In genomic region chr2:96475674-96476073, GRCm38 (mm10) we compare ENCODE assay signal across 16 mouse cellular contexts.
DNase-seq lines count a peak whose midpoint lies in the region; ATAC-seq lines count a peak whose summit lies in the region.
"Had no signal": no experiment of that assay in that cellular context is flagged by ENCODE, and none has a peak within 500 bp of the region (broad histone marks: within the 10 kb centered on the region; RNA-seq: fewer than 3 reads in every experiment).

No protein-coding gene starts in this region.

- peak; percentile 84; the same call in 1 of the 2 replicates for ATAC-seq in forebrain, embryonic 12.5 days (ENCODE audit: low FRiP score)
- ATAC-seq in midbrain, embryonic 15.5 days (replicated peaks): peak; percentile 69
- ATAC-seq: liver, postnatal 0 days had no signal

- 21% methylated on average over 6 of the region's 6 CpGs for WGBS in forebrain, embryonic 12.5 days
- WGBS in hindbrain, embryonic 10.5 days: 54% methylated on average over 6 of the region's 6 CpGs
- 25% methylated on average over 6 of the region's 6 CpGs for WGBS in midbrain, embryonic 15.5 days

- H3K4me1 ChIP-seq in forebrain, embryonic 12.5 days: peaks cover 5% of the 10 kb centered on the region; the same call in 1 of the 2 replicates
- no peaks in the 10 kb centered on the region for H3K4me1 ChIP-seq in hindbrain, embryonic 10.5 days (replicated peaks)
- H3K4me1 ChIP-seq in midbrain, embryonic 15.5 days: 0 out of 2 replicates have a peak, but pooled peaks cover 2% of the 10 kb centered on the region
- H3K4me1 ChIP-seq: heart, embryonic 13.5 days; limb, embryonic 12.5 days had no signal

- no peaks in the 10 kb centered on the region for H3K36me3 ChIP-seq in forebrain, embryonic 12.5 days (replicated peaks)
- no peaks in the 10 kb centered on the region for H3K36me3 ChIP-seq in hindbrain, embryonic 10.5 days
- H3K36me3 ChIP-seq in midbrain, embryonic 15.5 days (replicated peaks): no peaks in the 10 kb centered on the region
- H3K36me3 ChIP-seq: heart, embryonic 13.5 days; limb, embryonic 12.5 days had no signal

- intact Hi-C loops in left cerebral cortex, postnatal 4 days (cut with DNase I): no loop called here
- intact Hi-C loops in left cerebral cortex, postnatal 36 days (cut with DNase I): no loop called here

- H3K9ac ChIP-seq in forebrain, embryonic 12.5 days: no peak overlapping the region
- no peak overlapping the region for H3K9ac ChIP-seq in midbrain, embryonic 15.5 days
- H3K9ac ChIP-seq: heart, embryonic 13.5 days; limb, embryonic 12.5 days; liver, postnatal 0 days had no signal

- no peaks in the 10 kb centered on the region for H3K27me3 ChIP-seq in forebrain, embryonic 12.5 days
- no peaks in the 10 kb centered on the region for H3K27me3 ChIP-seq in hindbrain, embryonic 10.5 days (ENCODE audit: insufficient read depth, poor library complexity, severe bottlenecking)
- H3K27me3 ChIP-seq in midbrain, embryonic 15.5 days (replicated peaks): no peaks in the 10 kb centered on the region
- H3K27me3 ChIP-seq: CH12.LX; heart, embryonic 13.5 days; limb, embryonic 12.5 days had no signal

- H3K4me3 ChIP-seq in forebrain, embryonic 12.5 days (replicated peaks): no peak overlapping the region
- no peak overlapping the region for H3K4me3 ChIP-seq in hindbrain, embryonic 10.5 days
- no peak overlapping the region for H3K4me3 ChIP-seq in midbrain, embryonic 15.5 days
- H3K4me3 ChIP-seq: gastrocnemius, adult 2 months; heart, embryonic 13.5 days; limb, embryonic 12.5 days had no signal

- DNase-seq in left cerebral cortex, postnatal 4 days: peak; percentile 5
- no peak for DNase-seq in left cerebral cortex, postnatal 36 days (ENCODE audit: low spot score in 2 of 2)
- DNase-seq in hindbrain, embryonic 10.5 days (ENCODE audit: low spot score): peak; percentile 3
- DNase-seq in Muller cell, postnatal 12 days (ENCODE audit: inconsistent ontology term): no peak
- DNase-seq in cerebellum, adult 18-20 months: no peak
- DNase-seq: adrenal gland, postnatal 36 days; cerebellum, adult 9-10 months; gastrocnemius, adult 2 months; kidney, postnatal 14 days; liver, postnatal 0 days; thymus, adult 18-20 months had no signal

- no peak overlapping the region for H3K27ac ChIP-seq in forebrain, embryonic 12.5 days
- no peak overlapping the region; the same call in 1 of the 2 replicates for H3K27ac ChIP-seq in hindbrain, embryonic 10.5 days
- no peak overlapping the region for H3K27ac ChIP-seq in midbrain, embryonic 15.5 days
- H3K27ac ChIP-seq: gastrocnemius, adult 2 months; heart, embryonic 13.5 days; limb, embryonic 12.5 days had no signal

- H3K4me2 ChIP-seq in forebrain, embryonic 12.5 days: peak overlapping the region; percentile 22
- H3K4me2 ChIP-seq in midbrain, embryonic 15.5 days: no peak overlapping the region
- H3K4me2 ChIP-seq: heart, embryonic 13.5 days; limb, embryonic 12.5 days had no signal

- no peaks in the 10 kb centered on the region for H3K9me3 ChIP-seq in forebrain, embryonic 12.5 days
- no peaks in the 10 kb centered on the region for H3K9me3 ChIP-seq in hindbrain, embryonic 10.5 days
- no peaks in the 10 kb centered on the region for H3K9me3 ChIP-seq in midbrain, embryonic 15.5 days
- H3K9me3 ChIP-seq: heart, embryonic 13.5 days; limb, embryonic 12.5 days had no signal

Comparison
In these comparisons a context has a peak if more than half of its experiments do, and no peak if none do; other contexts are left out.
1. DNase-seq: peak in left cerebral cortex, postnatal 4 days (single experiment) and hindbrain, embryonic 10.5 days (single experiment); none in left cerebral cortex, postnatal 36 days (0 of 2), Muller cell, postnatal 12 days (single experiment) and cerebellum, adult 18-20 months (0 of 2).